Mouse (Mus musculus) MEL (cell line): ENCODE data around the gene Cobll1. TPM values are rescaled to one million over a fixed set of nuclear protein-coding genes. Genes with fewer than 3 reads are reported as not detected.

Experiments used
- DNase-seq: peaks from one replicate; pipeline ENCODE4 v3.0.0; 2011; ENCODE audit warnings: low read depth, low spot score
- H3K27ac ChIP-seq: 2 replicates; pipeline ENCODE4 v1.5.1; 2012; ENCODE audit warnings: low read depth, mild to moderate bottlenecking, control low read depth, low read length, moderate library complexity; ENCODE audit not compliant: control insufficient read depth
- H3K27me3 ChIP-seq, 2 experiments: fragments of 150-350 bp in 1 of 2; sonication (generic) in 1 of 2; 2 replicates each; pipeline ENCODE4 v1.6.1; 2012; ENCODE audit warnings: low read length in 2 of 2, mild to moderate bottlenecking in 2 of 2, improper control_type of control experiment in 1 of 2, moderate library complexity in 1 of 2; ENCODE audit not compliant: insufficient read depth in 2 of 2, control insufficient read depth in 1 of 2
- H3K36me3 ChIP-seq, 2 experiments: 2 replicates each; pipeline ENCODE4 v1.6.1; 2012 to 2014; ENCODE audit warnings: low read length in 2 of 2, improper control_type of control experiment in 1 of 2, inconsistent platforms in 1 of 2, mild to moderate bottlenecking in 1 of 2; ENCODE audit not compliant: insufficient read depth in 2 of 2, control insufficient read depth in 1 of 2
- H3K4me1 ChIP-seq, 2 experiments: fragments of 150-350 bp in 1 of 2; sonication (generic) in 1 of 2; 2 replicates each; pipeline ENCODE4 v1.6.1; 2012; ENCODE audit warnings: low read length in 2 of 2, improper control_type of control experiment in 1 of 2, mild to moderate bottlenecking in 1 of 2; ENCODE audit not compliant: insufficient read depth in 2 of 2, control insufficient read depth in 1 of 2
- H3K4me3 ChIP-seq, 2 experiments: fragments of 150-350 bp in 1 of 2; sonication (generic) in 1 of 2; 2 replicates each; pipeline ENCODE4 v1.5.1; 2012; ENCODE audit warnings: low read depth in 2 of 2, low read length in 2 of 2, mild to moderate bottlenecking in 2 of 2, moderate library complexity in 2 of 2, control low read depth in 1 of 2, improper control_type of control experiment in 1 of 2; ENCODE audit not compliant: control insufficient read depth in 1 of 2, insufficient read depth in 1 of 2
- H3K79me2 ChIP-seq: 2 replicates; pipeline ENCODE4 v1.6.1; 2012; ENCODE audit warnings: mild to moderate bottlenecking, low read length, moderate library complexity; ENCODE audit not compliant: control insufficient read depth, poor library complexity, insufficient read depth
- H3K9ac ChIP-seq: 2 replicates; pipeline ENCODE4 v1.6.1; 2012; ENCODE audit warnings: low read depth, mild to moderate bottlenecking, control low read depth, low read length, moderate library complexity; ENCODE audit not compliant: control insufficient read depth, poor library complexity, severe bottlenecking
- H3K9me3 ChIP-seq: fragments of 150-350 bp; sonication (generic); replicated peaks from 2 replicates; pipeline ENCODE4 v1.6.1; 2012; ENCODE audit warnings: mild to moderate bottlenecking, low read length, improper control_type of control experiment, moderate library complexity; ENCODE audit not compliant: insufficient read depth
- CHD1 ChIP-seq: IDR thresholded peaks from 2 replicates; pipeline ENCODE4 v1.6.1; 2012; ENCODE audit warnings: low read depth, mild to moderate bottlenecking, inconsistent platforms, low read length, improper control_type of control experiment
- CHD2 ChIP-seq: IDR thresholded peaks from 2 replicates; pipeline ENCODE4 v1.6.1; 2011; ENCODE audit warnings: low read length, improper control_type of control experiment
- CTCF ChIP-seq, 3 experiments: IDR thresholded peaks in 2 of 3; conservative IDR thresholded peaks in 1 of 3; 2 replicates each; pipeline ENCODE4 v1.5.1; 2011 to 2012; ENCODE audit warnings: low read length in 3 of 3, low read depth in 2 of 3, mild to moderate bottlenecking in 2 of 3, improper control_type of control experiment in 1 of 3, inconsistent platforms in 1 of 3, mixed read lengths in 1 of 3, moderate library complexity in 1 of 3; ENCODE audit not compliant: control insufficient read depth in 1 of 3, insufficient read depth in 1 of 3, poor library complexity in 1 of 3, severe bottlenecking in 1 of 3
- GABPA ChIP-seq: IDR thresholded peaks from 2 replicates; pipeline ENCODE4 v1.6.1; 2012; ENCODE audit warnings: low read depth, mild to moderate bottlenecking, inconsistent platforms, low read length, improper control_type of control experiment, moderate library complexity
- HCFC1 ChIP-seq: IDR thresholded peaks from 2 replicates; pipeline ENCODE4 v1.6.1; 2012; ENCODE audit warnings: low read depth, mild to moderate bottlenecking, inconsistent platforms, low read length, improper control_type of control experiment, moderate library complexity
- KAT2A ChIP-seq: conservative IDR thresholded peaks from 2 replicates; pipeline ENCODE4 v1.6.1; 2012; ENCODE audit warnings: low read depth, low read length, improper control_type of control experiment, inconsistent platforms
- MAFK ChIP-seq: IDR thresholded peaks from 2 replicates; pipeline ENCODE4 v1.6.1; 2011; ENCODE audit warnings: low read depth, mild to moderate bottlenecking, low read length, improper control_type of control experiment, borderline replicate concordance
- MYB ChIP-seq: IDR thresholded peaks from 2 replicates; pipeline ENCODE4 v1.6.1; 2011; ENCODE audit warnings: mild to moderate bottlenecking, low read depth, low read length, improper control_type of control experiment
- NELFE ChIP-seq: IDR thresholded peaks from 2 replicates; pipeline ENCODE4 v1.6.1; 2011; ENCODE audit warnings: low read depth, low read length, improper control_type of control experiment
- NRF1 ChIP-seq: IDR thresholded peaks from 2 replicates; pipeline ENCODE4 v1.6.1; 2014; ENCODE audit warnings: low read depth, mild to moderate bottlenecking, inconsistent platforms, low read length, improper control_type of control experiment, moderate library complexity; ENCODE audit not compliant: poor library complexity, insufficient read depth, severe bottlenecking
- RAD21 ChIP-seq: IDR thresholded peaks from 2 replicates; pipeline ENCODE4 v1.6.1; 2011; ENCODE audit warnings: mild to moderate bottlenecking, low read depth, low read length, improper control_type of control experiment
- RCOR1 ChIP-seq: IDR thresholded peaks from 2 replicates; pipeline ENCODE4 v1.6.1; 2012; ENCODE audit warnings: low read depth, mild to moderate bottlenecking, inconsistent platforms, low read length, improper control_type of control experiment
- SIN3A ChIP-seq: IDR thresholded peaks from 2 replicates; pipeline ENCODE4 v1.6.1; 2012; ENCODE audit warnings: low read length, improper control_type of control experiment, inconsistent platforms
- SMC3 ChIP-seq: IDR thresholded peaks from 2 replicates; pipeline ENCODE4 v1.6.1; 2011; ENCODE audit warnings: low read depth, low read length, improper control_type of control experiment
- TAL1 ChIP-seq: IDR thresholded peaks from 2 replicates; pipeline ENCODE4 v1.6.1; 2012; ENCODE audit warnings: mild to moderate bottlenecking, inconsistent platforms, low read length, moderate library complexity, mixed read lengths
- USF1 ChIP-seq: IDR thresholded peaks from 2 replicates; pipeline ENCODE4 v1.6.1; 2014; ENCODE audit warnings: low read depth, mild to moderate bottlenecking, inconsistent platforms, low read length, improper control_type of control experiment, moderate library complexity
- ZC3H11A ChIP-seq: IDR thresholded peaks from 2 replicates; pipeline ENCODE4 v1.6.1; 2012; ENCODE audit warnings: low read depth, mild to moderate bottlenecking, inconsistent platforms, low read length, improper control_type of control experiment
- ZMIZ1 ChIP-seq: IDR thresholded peaks from 2 replicates; pipeline ENCODE4 v1.6.1; 2012; ENCODE audit warnings: low read depth, mild to moderate bottlenecking, inconsistent platforms, low read length, improper control_type of control experiment, moderate library complexity
- polyA plus RNA-seq, 2 experiments: library from polyadenylated mRNA; stranded (reverse) in 1 of 2; unstranded in 1 of 2; fragments of >175 nt in 1 of 2; fragments of >200 nt in 1 of 2; gene quantifications; 2 replicates each; pipeline versions ENCODE4 v1.2.1 to v1.2.4; 2012; ENCODE audit warnings: low replicate concordance in 2 of 2, low read depth in 1 of 2; ENCODE audit not compliant: insufficient read length in 2 of 2, insufficient read depth in 1 of 2, missing spikeins in 1 of 2
- total RNA-seq: library from RNA; depleted of rRNA; stranded (reverse); fragments of 300-350 nt; gene quantifications from 2 replicates; pipeline ENCODE4 v1.2.3, GENCODE M21; 2012

The Cobll1 gene
- total and polyA plus RNA-seq, 3 experiments = not detected

DNA sequence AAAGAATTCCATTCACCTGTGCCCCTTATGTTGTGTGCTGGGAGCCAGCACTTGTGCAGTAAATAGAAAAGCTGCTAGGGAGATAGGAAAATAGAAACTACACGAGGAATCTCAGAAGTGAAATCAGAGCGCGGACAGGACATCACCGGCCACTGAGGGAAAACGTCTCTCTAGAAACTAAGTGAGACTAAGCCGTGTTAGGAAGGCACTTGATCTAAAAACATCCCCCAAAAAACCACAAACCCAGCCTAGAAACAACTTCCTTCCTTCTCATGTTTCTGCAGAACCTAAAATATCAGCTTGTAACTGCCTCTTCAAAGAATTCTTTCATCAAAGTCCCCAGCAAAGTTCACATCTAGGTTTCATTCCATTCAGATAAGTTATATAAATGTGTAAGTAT is 50.6 kb downstream of the Cobll1 start:
- Histone ChIP-seq H3K36me3 (no peaks in the 10 kb centered on the region), H3K4me3 (no peak overlapping the region), H3K79me2 (no peaks in the 10 kb centered on the region), H3K27ac (no peak overlapping the region), H3K9me3 (no peaks in the 10 kb centered on the region), H3K9ac (no peak overlapping the region), H3K27me3 (no peaks in the 10 kb centered on the region), H3K4me1 (no peaks in the 10 kb centered on the region)
- DNase-seq = no peak
- TF ChIP-seq NELFE (no peak), MYB (no peak), TAL1 (no peak), NRF1 (no peak), ZC3H11A (no peak), CTCF (IDR thresholded peaks at IDR 0.05 in 2 of 3, conservative IDR thresholded peaks at IDR 0.05 in 1 of 3; ENCODE audit: control insufficient read depth in 1 of 3, insufficient read depth in 1 of 3, low read depth in 2 of 3, low read length in 3 of 3, poor library complexity in 1 of 3, severe bottlenecking in 1 of 3) (no peak), KAT2A (no peak), SIN3A (no peak), USF1 (no peak), SMC3 (no peak)

DNA sequence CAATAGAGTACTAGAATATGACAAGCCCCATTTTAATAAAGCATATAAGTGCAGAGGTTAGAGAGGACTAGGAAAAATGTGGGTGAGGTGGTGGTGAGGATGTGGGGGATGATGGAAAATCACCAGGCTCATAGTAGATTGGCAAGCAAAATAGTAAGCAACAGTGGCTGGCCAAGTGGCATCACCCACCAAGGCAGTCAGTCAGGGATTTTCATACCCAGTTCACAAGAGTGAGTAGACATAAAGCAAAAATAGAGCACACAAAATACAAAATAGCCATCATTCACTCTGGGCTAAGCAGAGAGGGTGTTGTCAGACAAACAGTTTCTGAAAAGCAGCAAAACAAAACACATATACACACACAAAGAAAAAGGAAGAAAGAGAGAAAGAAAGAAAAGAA is 51.6 kb downstream of the Cobll1 start:
- H3K4me3 ChIP-seq = no peak overlapping the region
- no peaks in the 10 kb centered on the region for H3K36me3 ChIP-seq
- TF ChIP-seq GABPA = no peak
- TF ChIP-seq CHD2 = no peak
- TF ChIP-seq RAD21 = no peak
- TF ChIP-seq, all 39 proteins: peak for 0
- H3K9me3 ChIP-seq = no peaks in the 10 kb centered on the region
- no peak overlapping the region for H3K9ac ChIP-seq
- no peak overlapping the region for H3K27ac ChIP-seq
- H3K79me2 ChIP-seq = no peaks in the 10 kb centered on the region
- H3K27me3 ChIP-seq = no peaks in the 10 kb centered on the region
- no peaks in the 10 kb centered on the region for H3K4me1 ChIP-seq
- DNase-seq = no peak

DNA sequence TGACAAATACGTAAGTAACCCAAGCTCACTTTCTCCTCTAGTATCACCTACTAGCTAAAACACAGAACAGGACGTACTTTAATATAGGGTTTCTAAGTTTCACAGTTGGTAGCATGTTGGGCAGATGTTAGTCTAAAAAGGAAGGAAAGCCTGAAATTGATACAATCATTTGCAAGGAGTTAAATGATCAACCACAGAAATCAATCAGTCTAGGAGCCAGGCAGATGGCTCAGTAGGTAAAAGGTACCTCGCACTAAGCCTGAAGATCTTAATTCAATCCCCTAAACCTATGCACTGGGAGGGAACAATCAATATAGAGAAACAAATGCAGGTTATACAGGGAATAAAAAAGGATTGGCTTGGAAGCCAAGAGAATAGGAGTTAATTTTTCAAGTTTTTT is 52.0 kb downstream of the Cobll1 start:
- no peak for DNase-seq
- H3K27me3 ChIP-seq = no peaks in the 10 kb centered on the region
- no peaks in the 10 kb centered on the region for H3K4me1 ChIP-seq
- TF ChIP-seq ZC3H11A (no peak), USF1 (no peak), TAL1 (no peak), CTCF (IDR thresholded peaks at IDR 0.05 in 2 of 3, conservative IDR thresholded peaks at IDR 0.05 in 1 of 3; ENCODE audit: control insufficient read depth in 1 of 3, insufficient read depth in 1 of 3, low read depth in 2 of 3, low read length in 3 of 3, poor library complexity in 1 of 3, severe bottlenecking in 1 of 3) (no peak), RCOR1 (no peak), ZMIZ1 (no peak), HCFC1 (no peak), MAFK (no peak), CHD1 (no peak)
- no peak overlapping the region for H3K9ac ChIP-seq
- no peaks in the 10 kb centered on the region for H3K36me3 ChIP-seq
- no peak overlapping the region for H3K27ac ChIP-seq
- no peaks in the 10 kb centered on the region for H3K79me2 ChIP-seq
- H3K9me3 ChIP-seq = no peaks in the 10 kb centered on the region
- no peak overlapping the region for H3K4me3 ChIP-seq
